Mouse (Mus musculus) heart, adult 2 months (tissue): ENCODE measurements around the gene Zbtb8os. TPM values are rescaled to one million over a fixed set of nuclear protein-coding genes. Genes with fewer than 3 reads are reported as not detected.
A peak's percentile ranks its signal among the peaks of the same experiment; 100 is the strongest.

Experiments used
- DNase-seq, 2 experiments: peaks; one replicate each; pipeline ENCODE4 v3.0.0; 2021
- H3K27ac ChIP-seq: fragments of 200-600 bp; 2 replicates; pipeline ENCODE4 v1.8.1; 2022
- H3K27me3 ChIP-seq: fragments of 200-500 bp; 2 replicates; pipeline ENCODE4 v1.6.1; 2012; ENCODE audit warnings: mild to moderate bottlenecking, low read length, inconsistent platforms, mixed read lengths; ENCODE audit not compliant: control insufficient read depth, insufficient read depth
- H3K36me3 ChIP-seq: fragments of 200-500 bp; 2 replicates; pipeline ENCODE4 v1.6.1; 2012; ENCODE audit warnings: low read length, inconsistent platforms; ENCODE audit not compliant: control insufficient read depth, insufficient read depth
- H3K4me1 ChIP-seq: fragments of 200-500 bp; 2 replicates; pipeline ENCODE4 v1.6.1; 2011; ENCODE audit warnings: low read length; ENCODE audit not compliant: control insufficient read depth, insufficient read depth
- H3K4me3 ChIP-seq: fragments of 200-600 bp; 2 replicates; pipeline ENCODE4 v1.8.1; 2022
- H3K79me2 ChIP-seq: fragments of 200-500 bp; replicated peaks from 2 replicates; pipeline ENCODE4 v1.6.1; 2012; ENCODE audit warnings: mild to moderate bottlenecking, inconsistent platforms, low read length, moderate library complexity, mixed read lengths; ENCODE audit not compliant: control insufficient read depth, insufficient read depth
- H3K9ac ChIP-seq: fragments of 200-500 bp; 2 replicates; pipeline ENCODE4 v1.6.1; 2012; ENCODE audit warnings: low read depth, mild to moderate bottlenecking, control low read depth, inconsistent platforms, low read length, mixed read lengths
- CTCF ChIP-seq: fragments of 200-600 bp; IDR thresholded peaks from 2 replicates; pipeline ENCODE4 v1.8.1; 2022; ENCODE audit warnings: antibody characterized with exemption, mild to moderate bottlenecking, moderate library complexity
- EP300 ChIP-seq: fragments of 200-500 bp; IDR thresholded peaks from 2 replicates; pipeline ENCODE4 v1.6.1; 2011; ENCODE audit warnings: low read depth, low read length, control low read depth; ENCODE audit not compliant: insufficient read depth
- POLR2A ChIP-seq: fragments of 200-500 bp; IDR thresholded peaks from 2 replicates; pipeline ENCODE4 v1.6.1; 2011; ENCODE audit warnings: mild to moderate bottlenecking, low read depth, low read length, control low read depth; ENCODE audit not compliant: insufficient read depth
- WGBS: fragments of 180-500 bp; shearing (Covaris S2); methylation state at CpG from one replicate; pipeline ENCODE4 v1.1.7; 2018; 5-methylcytosine and 5-hydroxymethylcytosine counted together
- intact Hi-C: fragments of 180-260 bp; cut with DNase I; formaldehyde crosslinking; loops from one replicate; pipeline ENCODE4 v1.15.1; 2025
- polyA plus RNA-seq: library from polyadenylated mRNA; depleted of rRNA; stranded (reverse); fragments of >200 nt; gene quantifications from 2 replicates; pipeline ENCODE4 v1.2.3, GENCODE M21; 2012
- total RNA-seq, 2 experiments: library from RNA; stranded (reverse); gene quantifications; 2 replicates each; pipeline ENCODE4 v1.2.3; 2021

Gene Zbtb8os
- total and polyA plus RNA-seq, 3 experiments = 9.1 to 27.2 (median 19.5) TPM

- H3K36me3 ChIP-seq = no peaks in the 10 kb centered on the region
- TF ChIP-seq POLR2A (no peak), EP300 (no peak), CTCF (no peak)
- H3K27me3 ChIP-seq = no peaks in the 10 kb centered on the region
- no peak for DNase-seq
- intact Hi-C loops = no loop called here
- H3K4me1 ChIP-seq = peaks cover 4% of the 10 kb centered on the region
- no peak overlapping the region for H3K9ac ChIP-seq
- WGBS = 93% methylated on average over 8 of the region's 8 CpGs
- no peaks in the 10 kb centered on the region for H3K79me2 ChIP-seq
- no peak overlapping the region for H3K4me3 ChIP-seq
- H3K27ac ChIP-seq = no peak overlapping the region
Measured at GRCm38 (mm10) chr4:129289671-129290070, 45.8 kb upstream of the Zbtb8os start.

GRCm38 (mm10) chr4:129292831-129293230 lies 42.7 kb upstream of the Zbtb8os start:
- no peak overlapping the region for H3K4me3 ChIP-seq
- intact Hi-C loops = no loop called here
- H3K4me1 ChIP-seq = peaks cover 3% of the 10 kb centered on the region
- no peak overlapping the region for H3K27ac ChIP-seq
- no peak for DNase-seq
- H3K27me3 ChIP-seq = no peaks in the 10 kb centered on the region
- H3K79me2 ChIP-seq = no peaks in the 10 kb centered on the region
- H3K9ac ChIP-seq = no peak overlapping the region
- no peaks in the 10 kb centered on the region for H3K36me3 ChIP-seq
- TF ChIP-seq CTCF (no peak), EP300 (no peak), POLR2A (no peak)
- 89% methylated on average over 7 of the region's 7 CpGs for WGBS

GRCm38 (mm10) chr4:129293702-129294101 lies 41.8 kb upstream of the Zbtb8os start:
- Histone ChIP-seq H3K4me3 (no peak overlapping the region), H3K9ac (no peak overlapping the region), H3K4me1 (peaks cover 3% of the 10 kb centered on the region; the same call in 1 of the 2 replicates), H3K79me2 (no peaks in the 10 kb centered on the region), H3K27ac (no peak overlapping the region), H3K27me3 (no peaks in the 10 kb centered on the region), H3K36me3 (no peaks in the 10 kb centered on the region)
- WGBS = 43% methylated on average over 16 of the region's 16 CpGs
- intact Hi-C loops = no loop called here
- no peak for TF ChIP-seq POLR2A
- no peak for TF ChIP-seq CTCF
- no peak for TF ChIP-seq EP300
- no peak for DNase-seq

- Histone ChIP-seq H3K9ac (no peak overlapping the region), H3K27ac (no peak overlapping the region)
- WGBS = 13% methylated on average over 2 of the region's 2 CpGs
Measured at GRCm38 (mm10) chr4:129295188-129295587, 40.3 kb upstream of the Zbtb8os start.

GRCm38 (mm10) chr4:129296066-129296465 lies 39.4 kb upstream of the Zbtb8os start:
- 53% methylated on average over 7 of the region's 7 CpGs for WGBS
- Histone ChIP-seq H3K79me2 (no peaks in the 10 kb centered on the region), H3K9ac (no peak overlapping the region), H3K27me3 (no peaks in the 10 kb centered on the region), H3K4me3 (no peak overlapping the region), H3K27ac (peak overlapping the region; percentile 38), H3K4me1 (peaks cover 3% of the 10 kb centered on the region; the same call in 1 of the 2 replicates), H3K36me3 (no peaks in the 10 kb centered on the region)
- intact Hi-C loops = no loop called here
- DNase-seq = no peak
- TF ChIP-seq CTCF = no peak
- no peak for TF ChIP-seq POLR2A
- no peak for TF ChIP-seq EP300

More at GRCm38 (mm10) chr4:129295188-129295587, 40.3 kb upstream of the Zbtb8os start:
- Histone ChIP-seq H3K4me1 (peaks cover 3% of the 10 kb centered on the region; the same call in 1 of the 2 replicates), H3K27me3 (no peaks in the 10 kb centered on the region), H3K79me2 (no peaks in the 10 kb centered on the region), H3K4me3 (no peak overlapping the region), H3K36me3 (no peaks in the 10 kb centered on the region)
- intact Hi-C loops = no loop called here
- TF ChIP-seq POLR2A = no peak
- TF ChIP-seq EP300 = no peak
- no peak for TF ChIP-seq CTCF
- no peak for DNase-seq

GRCm38 (mm10) chr4:129297724-129298123 lies 37.8 kb upstream of the Zbtb8os start:
- no peak for TF ChIP-seq EP300
- TF ChIP-seq CTCF = no peak
- no peak for TF ChIP-seq POLR2A
- peaks cover 3% of the 10 kb centered on the region; the same call in 1 of the 2 replicates for H3K4me1 ChIP-seq
- no peak overlapping the region for H3K27ac ChIP-seq
- intact Hi-C loops = no loop called here
- H3K4me3 ChIP-seq = no peak overlapping the region
- 45% methylated on average over 4 of the region's 4 CpGs for WGBS
- no peaks in the 10 kb centered on the region for H3K27me3 ChIP-seq
- no peak for DNase-seq
- H3K9ac ChIP-seq = no peak overlapping the region
- H3K36me3 ChIP-seq = no peaks in the 10 kb centered on the region
- no peaks in the 10 kb centered on the region for H3K79me2 ChIP-seq
